Mouse (Mus musculus): ENCODE measurements around the gene Galnt10.
"Not testable (repeated sequence)": the region's sequence is repeated elsewhere in the genome, so short reads cannot be mapped to it uniquely, and the experiment has no call there.

Galnt10 gene

DNA sequence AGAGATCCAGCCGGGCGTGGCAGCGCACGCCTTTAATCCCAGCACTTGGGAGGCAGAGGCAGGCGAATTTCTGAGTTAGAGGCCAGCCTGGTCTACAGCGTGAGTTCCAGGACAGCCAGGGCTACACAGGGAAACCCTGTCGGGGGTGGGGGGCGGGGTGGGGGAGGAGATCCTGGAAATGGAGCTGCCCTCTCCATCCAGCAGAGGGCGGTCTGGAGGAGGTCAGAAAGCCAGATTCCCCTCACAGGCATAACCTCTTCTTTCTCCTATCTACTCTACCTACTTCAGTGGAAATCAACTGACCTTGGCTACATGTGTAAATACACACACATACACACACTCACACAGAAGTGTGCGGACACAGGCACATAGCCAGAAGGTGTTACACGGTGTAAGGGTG lies 180.0 kb downstream of the Galnt10 start:
- not testable (repeated sequence) for DNase-seq (ENCODE audit: low spot score in 2 of 2)

GRCm38 (mm10) chr11:57827048-57827914 lies 182.0 kb downstream of the Galnt10 start:
- DNase-seq (ENCODE audit: low spot score in 2 of 2), result no peak

- no peak for DNase-seq (ENCODE audit: low spot score in 2 of 2)
Observed at GRCm38 (mm10) chr11:57827915-57828545, 182.8 kb downstream of the Galnt10 start.

- no peak for DNase-seq (ENCODE audit: low spot score in 2 of 2)
Observed at GRCm38 (mm10) chr11:57828955-57829870, 184.0 kb downstream of the Galnt10 start.

DNA sequence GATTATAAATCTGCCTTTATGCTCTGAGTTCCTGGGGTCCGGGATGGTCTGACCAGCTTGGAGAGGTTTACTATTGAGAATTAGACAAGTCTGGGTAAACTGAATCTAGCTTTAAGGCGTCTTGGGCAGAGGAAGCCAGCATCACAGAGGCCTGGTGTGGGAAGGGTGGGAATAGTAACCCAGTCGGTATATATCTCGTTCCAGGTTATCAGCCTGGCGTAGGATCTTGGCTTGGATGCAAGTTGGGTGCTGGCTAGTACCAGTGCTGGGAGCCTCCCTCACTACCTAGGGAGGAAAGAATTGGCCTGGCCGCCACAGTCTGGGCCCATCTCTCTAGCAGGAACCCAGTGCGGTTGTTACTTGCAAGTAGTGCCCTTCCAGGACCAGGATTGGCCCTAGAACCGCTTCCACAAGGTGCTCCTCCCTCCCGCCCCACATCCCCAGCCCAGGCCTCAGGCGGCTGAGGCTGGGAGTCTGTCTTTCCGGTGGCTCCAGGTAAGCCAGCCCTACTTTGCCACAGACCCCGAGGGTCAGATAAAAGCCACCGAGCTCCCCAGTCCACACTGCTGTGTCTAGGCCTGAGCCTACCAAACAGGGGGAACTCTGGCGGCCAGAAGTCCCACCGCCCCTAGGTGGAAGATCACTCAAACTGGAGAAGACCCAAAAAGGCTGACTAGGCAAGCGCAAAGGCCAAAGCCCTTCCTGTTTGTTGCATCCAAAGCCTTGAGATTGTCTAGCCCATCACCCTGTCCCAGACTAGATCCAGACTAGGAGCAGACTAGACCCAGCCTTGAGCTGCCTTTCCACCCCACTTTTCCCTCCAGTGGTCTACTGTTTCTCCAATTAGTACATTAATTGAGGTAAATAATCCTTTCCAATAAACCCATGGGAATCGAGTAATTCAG lies 184.9 kb downstream of the Galnt10 start:
- DNase-seq (ENCODE audit: low spot score in 2 of 2), result no peak

- DNase-seq (ENCODE audit: low spot score in 2 of 2), result no peak
Observed at GRCm38 (mm10) chr11:57831281-57831781, 186.1 kb downstream of the Galnt10 start.

GRCm38 (mm10) chr11:57831861-57832260 lies 186.6 kb downstream of the Galnt10 start:
- no peak for DNase-seq (ENCODE audit: low spot score in 2 of 2)

GRCm38 (mm10) chr11:57832552-57833201 lies 187.4 kb downstream of the Galnt10 start, which contains the start of gene Hand1:
Gene Hand1 (minus strand): TSS chr11:57832818.
- DNase-seq (ENCODE audit: low spot score in 2 of 2), result no peak

DNA sequence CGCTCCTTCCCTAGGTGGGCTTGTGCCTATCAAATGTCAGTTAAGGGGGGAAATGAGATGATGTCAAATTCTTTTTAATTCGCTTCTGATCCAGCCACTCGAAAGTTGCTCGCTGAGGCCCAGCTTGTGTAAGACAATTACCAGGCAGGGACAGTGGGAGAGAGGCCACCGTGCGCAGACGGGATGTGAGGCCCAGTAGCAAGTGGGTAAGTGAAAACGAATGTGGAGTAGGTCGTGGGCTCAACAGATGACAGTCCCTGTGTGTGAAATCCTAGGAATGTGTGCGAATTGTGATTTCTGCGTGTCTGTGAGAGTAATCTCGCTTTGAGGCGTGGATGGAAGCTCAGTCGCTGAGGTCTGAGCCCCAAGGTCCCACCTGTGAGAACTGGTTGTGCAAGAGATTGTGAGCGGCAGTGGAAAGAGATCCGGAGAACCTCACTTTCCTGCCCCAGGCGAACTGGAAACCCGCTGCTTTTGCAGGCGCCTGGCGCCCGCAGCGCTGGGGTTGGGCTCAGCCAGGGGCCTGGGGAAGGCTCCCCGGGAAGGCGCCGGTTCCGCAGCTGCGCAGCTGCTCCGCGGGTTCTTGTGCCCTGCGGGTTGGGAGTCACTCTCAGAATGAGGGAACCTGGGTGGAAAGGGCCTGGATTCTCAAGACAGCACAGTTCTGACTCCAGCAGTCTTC lies 188.2 kb downstream of the Galnt10 start:
- no peak for DNase-seq (ENCODE audit: low spot score in 2 of 2)

GRCm38 (mm10) chr11:57834031-57834430 lies 188.8 kb downstream of the Galnt10 start:
- no peak for DNase-seq (ENCODE audit: low spot score in 2 of 2)

GRCm38 (mm10) chr11:57835331-57835730 lies 190.1 kb downstream of the Galnt10 start:
- DNase-seq (ENCODE audit: low spot score in 2 of 2), result no peak

DNA sequence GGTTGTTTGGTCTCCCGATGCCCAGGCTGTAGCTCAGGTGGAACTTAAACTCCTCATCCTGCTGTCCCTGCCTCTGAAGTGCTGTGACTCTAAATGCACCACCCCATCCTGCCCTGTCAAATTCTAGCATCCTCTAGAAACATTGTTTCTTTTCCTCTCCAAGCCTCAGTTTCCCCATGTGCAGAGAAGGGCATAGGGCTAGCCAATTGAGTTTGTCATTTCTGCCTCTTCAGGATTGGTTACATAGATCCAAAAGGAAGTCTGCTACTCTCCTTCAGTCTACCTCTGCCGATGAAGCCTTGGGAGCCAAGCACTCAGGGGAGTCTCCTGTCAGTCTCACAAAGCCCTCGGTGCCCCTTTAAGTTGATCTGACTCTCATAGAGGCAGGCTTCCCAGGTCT lies 190.7 kb downstream of the Galnt10 start:
- DNase-seq (ENCODE audit: low spot score in 2 of 2), result no peak

DNA sequence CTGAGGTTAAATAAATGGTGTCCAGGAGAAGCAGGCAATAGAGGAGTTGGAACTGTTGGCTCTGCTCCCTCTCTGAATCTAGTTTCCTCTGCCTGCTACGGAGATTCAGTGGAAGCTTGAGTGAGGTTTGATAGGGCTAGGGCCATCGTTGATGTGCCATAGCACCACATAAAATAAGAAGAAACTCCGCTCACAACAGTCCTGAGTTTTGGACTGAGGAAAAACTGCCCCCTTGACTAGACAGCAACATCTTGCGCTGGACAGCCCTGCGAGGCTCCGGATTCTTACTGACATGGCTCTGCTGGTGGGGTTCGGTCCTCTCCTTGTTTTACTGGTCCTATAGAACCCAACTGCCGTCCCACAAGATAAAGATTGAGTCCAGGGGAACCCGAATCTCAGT lies 191.2 kb downstream of the Galnt10 start:
- no peak for DNase-seq (ENCODE audit: low spot score in 2 of 2)

Data from right cerebral cortex, postnatal 36 days (tissue).